Mouse (Mus musculus) liver, embryonic 16.5 days (tissue): ENCODE data around the gene Ccl6. TPM values are rescaled to one million over a fixed set of nuclear protein-coding genes. Genes with fewer than 3 reads are reported as not detected.

ENCODE experiments used
- ATAC-seq: fragments of 200-750 bp; cut with Nextera tagmentation; 2 replicates; pipeline ENCODE4 v1.8.0; 2017; ENCODE audit warnings: low read depth, mild to moderate bottlenecking, moderate number of reproducible peaks, moderate library complexity
- H3K27ac ChIP-seq: fragments of 300-500 bp; sonication (generic); 2 replicates; pipeline ENCODE4 v1.5.1; 2014; ENCODE audit warnings: mild to moderate bottlenecking, low read length
- H3K27me3 ChIP-seq: fragments of 300-500 bp; sonication (generic); 2 replicates; pipeline ENCODE4 v1.6.1; 2014; ENCODE audit warnings: low read depth, low read length, mixed read lengths; ENCODE audit not compliant: control insufficient read depth, insufficient read depth
- H3K36me3 ChIP-seq: fragments of 300-500 bp; sonication (generic); 2 replicates; pipeline ENCODE4 v1.6.1; 2014; ENCODE audit warnings: mild to moderate bottlenecking; ENCODE audit not compliant: control insufficient read depth, insufficient read depth
- H3K4me1 ChIP-seq: fragments of 300-500 bp; sonication (generic); 2 replicates; pipeline ENCODE4 v1.6.1; 2014; ENCODE audit warnings: low read depth, low read length, mixed read lengths; ENCODE audit not compliant: control insufficient read depth
- H3K4me2 ChIP-seq: fragments of 300-500 bp; sonication (generic); 2 replicates; pipeline ENCODE4 v1.6.1; 2014; ENCODE audit warnings: low read depth, low read length, mixed read lengths
- H3K4me3 ChIP-seq: fragments of 300-500 bp; sonication (generic); 2 replicates; pipeline ENCODE4 v1.5.1; 2014; ENCODE audit warnings: low read depth, mild to moderate bottlenecking, low read length
- H3K9ac ChIP-seq: fragments of 300-500 bp; sonication (generic); 2 replicates; pipeline ENCODE4 v1.6.1; 2014; ENCODE audit warnings: low read depth, low read length
- H3K9me3 ChIP-seq: fragments of 300-500 bp; sonication (generic); replicated peaks from 2 replicates; pipeline ENCODE4 v1.6.1; 2016; ENCODE audit warnings: low read length; ENCODE audit not compliant: control insufficient read depth
- WGBS: fragments of 180-500 bp; shearing (Covaris S2); extraction: QIAGEN DNeasy Blood & Tissue Kit; methylation state at CpG from one replicate; pipeline ENCODE4 v1.1.7; 2014; ENCODE audit not compliant: insufficient replicate concordance; 5-methylcytosine and 5-hydroxymethylcytosine counted together
- polyA plus RNA-seq: library from polyadenylated mRNA; unstranded; fragments of >200 nt; fragmentation: Nextera tagmentation; extraction: Ambion mirVana; gene quantifications from 2 replicates; pipeline ENCODE4 v1.2.1, GENCODE M21; 2015

Ccl6 gene
- polyA plus RNA-seq, 1 experiment from 2014 or later: 16.3 TPM

DNA sequence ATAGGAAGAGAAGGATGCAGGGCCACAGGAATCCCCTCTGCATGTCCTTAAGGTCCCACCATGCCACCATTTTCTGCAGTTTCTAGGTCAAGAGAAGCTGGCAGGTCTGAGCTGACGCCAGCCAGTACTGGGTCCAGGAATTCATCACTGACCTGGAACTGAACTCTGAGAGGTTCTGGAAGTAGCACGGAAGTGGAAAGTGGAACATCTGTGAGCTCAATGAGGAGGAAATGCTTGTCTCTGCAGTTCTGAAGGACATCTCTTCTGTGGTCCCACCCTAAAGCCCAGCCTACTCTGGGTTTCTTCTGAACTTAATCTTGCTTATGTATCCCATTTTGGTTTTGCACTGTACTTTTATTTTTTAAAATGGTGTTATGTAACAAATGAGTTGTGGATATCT is 38.2 kb upstream of the Ccl6 start:
- no peaks in the 10 kb centered on the region for H3K4me1 ChIP-seq
- no peak for ATAC-seq
- H3K36me3 ChIP-seq: no peaks in the 10 kb centered on the region
- no peaks in the 10 kb centered on the region for H3K27me3 ChIP-seq
- H3K9ac ChIP-seq: no peak overlapping the region
- H3K4me3 ChIP-seq: no peak overlapping the region
- H3K9me3 ChIP-seq: no peaks in the 10 kb centered on the region
- 51% methylated on average over 2 of the region's 2 CpGs for WGBS
- H3K27ac ChIP-seq: no peak overlapping the region
- no peak overlapping the region for H3K4me2 ChIP-seq

- Histone ChIP-seq H3K9me3 (no peaks in the 10 kb centered on the region), H3K4me1 (no peaks in the 10 kb centered on the region), H3K36me3 (no peaks in the 10 kb centered on the region), H3K27ac (no peak overlapping the region), H3K9ac (no peak overlapping the region), H3K27me3 (no peaks in the 10 kb centered on the region), H3K4me2 (no peak overlapping the region), H3K4me3 (no peak overlapping the region)
- WGBS: 58% methylated on average over 1 of the region's 1 CpGs
- ATAC-seq: no peak
Measured at GRCm38 (mm10) chr11:83630630-83631029, 37.7 kb upstream of the Ccl6 start.

- H3K9ac ChIP-seq: no peak overlapping the region
- no peaks in the 10 kb centered on the region for H3K27me3 ChIP-seq
- 56% methylated on average over 9 of the region's 9 CpGs for WGBS
- H3K4me3 ChIP-seq: no peak overlapping the region
- no peaks in the 10 kb centered on the region for H3K36me3 ChIP-seq
- no peaks in the 10 kb centered on the region for H3K4me1 ChIP-seq
- H3K4me2 ChIP-seq: no peak overlapping the region
- H3K9me3 ChIP-seq: no peaks in the 10 kb centered on the region
- H3K27ac ChIP-seq: no peak overlapping the region
- no peak for ATAC-seq
Measured at GRCm38 (mm10) chr11:83628808-83629207, 35.9 kb upstream of the Ccl6 start.

DNA sequence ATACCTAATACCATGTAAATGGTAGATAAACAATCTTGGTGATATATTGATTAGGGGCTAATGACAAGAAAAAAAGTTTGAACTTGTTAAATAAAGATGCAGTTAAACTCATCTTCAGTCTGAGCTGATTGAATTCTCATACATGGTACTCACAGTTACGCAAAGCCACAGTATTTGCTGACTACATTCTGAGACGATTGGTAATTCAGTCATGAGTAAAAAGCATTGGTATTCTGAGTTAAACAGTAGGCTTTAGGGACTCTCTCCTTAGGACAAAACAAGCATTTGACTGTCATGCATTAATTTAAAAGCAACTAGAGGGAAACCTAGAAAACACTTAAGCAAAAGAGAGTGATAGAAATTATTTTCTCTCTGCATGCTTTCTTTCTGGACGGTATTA is 30.7 kb upstream of the Ccl6 start:
- 67% methylated on average over 3 of the region's 3 CpGs for WGBS
- H3K27me3 ChIP-seq: no peaks in the 10 kb centered on the region
- no peak overlapping the region for H3K4me3 ChIP-seq
- no peaks in the 10 kb centered on the region for H3K9me3 ChIP-seq
- ATAC-seq: no peak
- no peak overlapping the region for H3K9ac ChIP-seq
- H3K4me1 ChIP-seq: no peaks in the 10 kb centered on the region
- no peak overlapping the region for H3K4me2 ChIP-seq
- no peak overlapping the region for H3K27ac ChIP-seq
- H3K36me3 ChIP-seq: no peaks in the 10 kb centered on the region

GRCm38 (mm10) chr11:83619037-83619436 is 26.1 kb upstream of the Ccl6 start:
- no peak overlapping the region for H3K27ac ChIP-seq
- no peaks in the 10 kb centered on the region for H3K9me3 ChIP-seq
- no peak for ATAC-seq
- 37% methylated on average over 1 of the region's 1 CpGs for WGBS
- no peaks in the 10 kb centered on the region for H3K4me1 ChIP-seq
- no peak overlapping the region for H3K4me2 ChIP-seq
- H3K27me3 ChIP-seq: no peaks in the 10 kb centered on the region
- H3K9ac ChIP-seq: no peak overlapping the region
- no peak overlapping the region for H3K4me3 ChIP-seq
- no peaks in the 10 kb centered on the region for H3K36me3 ChIP-seq

DNA sequence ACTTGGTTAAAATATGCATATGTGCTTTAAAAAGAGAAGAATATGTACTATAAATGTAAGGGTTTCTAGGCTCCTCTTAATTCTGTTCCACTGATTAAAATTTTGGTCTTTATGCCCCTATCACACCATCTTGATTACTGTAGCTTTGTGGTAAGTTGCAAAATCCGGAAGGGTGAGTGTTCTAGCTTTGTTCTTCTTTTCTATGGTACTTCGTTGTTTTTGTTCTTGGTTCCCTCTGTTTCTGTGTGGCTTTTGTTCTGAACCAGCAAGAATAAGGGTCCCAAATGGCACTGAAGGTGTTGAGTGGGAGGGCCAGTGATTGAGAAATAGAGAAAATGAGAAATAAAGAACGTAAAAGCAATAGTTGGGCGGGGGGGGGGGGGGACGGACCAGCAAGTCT is 25.4 kb upstream of the Ccl6 start:
- H3K27ac ChIP-seq: no peak overlapping the region
- H3K4me2 ChIP-seq: no peak overlapping the region
- no peaks in the 10 kb centered on the region for H3K4me1 ChIP-seq
- no peaks in the 10 kb centered on the region for H3K9me3 ChIP-seq
- no peaks in the 10 kb centered on the region for H3K27me3 ChIP-seq
- H3K9ac ChIP-seq: no peak overlapping the region
- ATAC-seq: no peak
- H3K36me3 ChIP-seq: no peaks in the 10 kb centered on the region
- H3K4me3 ChIP-seq: no peak overlapping the region
- WGBS: 45% methylated on average over 5 of the region's 5 CpGs

GRCm38 (mm10) chr11:83616586-83616985 is 23.7 kb upstream of the Ccl6 start:
- H3K36me3 ChIP-seq: no peaks in the 10 kb centered on the region
- no peak overlapping the region for H3K9ac ChIP-seq
- no peak overlapping the region for H3K4me2 ChIP-seq
- no peaks in the 10 kb centered on the region for H3K27me3 ChIP-seq
- no peak overlapping the region for H3K4me3 ChIP-seq
- 55% methylated on average over 1 of the region's 1 CpGs for WGBS
- H3K4me1 ChIP-seq: no peaks in the 10 kb centered on the region
- ATAC-seq: no peak
- no peak overlapping the region for H3K27ac ChIP-seq
- no peaks in the 10 kb centered on the region for H3K9me3 ChIP-seq

GRCm38 (mm10) chr11:83610900-83611299 is 18.0 kb upstream of the Ccl6 start:
- Histone ChIP-seq H3K4me2 (no peak overlapping the region), H3K4me3 (no peak overlapping the region), H3K9ac (no peak overlapping the region), H3K9me3 (no peaks in the 10 kb centered on the region), H3K36me3 (no peaks in the 10 kb centered on the region), H3K4me1 (no peaks in the 10 kb centered on the region), H3K27ac (no peak overlapping the region), H3K27me3 (no peaks in the 10 kb centered on the region)
- ATAC-seq: no peak
- 45% methylated on average over 2 of the region's 2 CpGs for WGBS

DNA sequence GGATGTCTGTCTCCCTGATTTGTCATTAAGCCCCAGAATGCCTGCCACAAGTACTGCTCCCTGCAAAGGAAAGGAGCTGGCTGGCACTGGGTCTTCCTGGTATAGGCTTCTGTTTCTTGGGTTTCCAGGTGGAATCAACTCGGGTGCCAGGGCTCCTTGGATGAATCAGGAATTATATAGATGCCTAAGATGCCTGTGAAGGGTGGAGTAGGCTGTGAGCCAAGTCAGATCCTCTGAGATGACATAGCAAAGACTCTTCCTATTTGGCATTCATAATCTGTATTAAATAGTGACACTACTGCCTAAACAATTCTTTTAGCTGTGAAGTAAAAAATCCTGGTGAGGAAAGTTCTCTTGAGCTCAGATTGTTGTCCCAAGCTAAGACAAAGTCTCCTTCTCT is 13.5 kb upstream of the Ccl6 start:
- no peaks in the 10 kb centered on the region for H3K27me3 ChIP-seq
- no peak overlapping the region for H3K4me2 ChIP-seq
- H3K9ac ChIP-seq: no peak overlapping the region
- 10% methylated on average over 1 of the region's 1 CpGs for WGBS
- no peak overlapping the region for H3K27ac ChIP-seq
- no peak overlapping the region for H3K4me3 ChIP-seq
- H3K9me3 ChIP-seq: no peaks in the 10 kb centered on the region
- no peak for ATAC-seq
- H3K36me3 ChIP-seq: no peaks in the 10 kb centered on the region
- no peaks in the 10 kb centered on the region for H3K4me1 ChIP-seq

DNA sequence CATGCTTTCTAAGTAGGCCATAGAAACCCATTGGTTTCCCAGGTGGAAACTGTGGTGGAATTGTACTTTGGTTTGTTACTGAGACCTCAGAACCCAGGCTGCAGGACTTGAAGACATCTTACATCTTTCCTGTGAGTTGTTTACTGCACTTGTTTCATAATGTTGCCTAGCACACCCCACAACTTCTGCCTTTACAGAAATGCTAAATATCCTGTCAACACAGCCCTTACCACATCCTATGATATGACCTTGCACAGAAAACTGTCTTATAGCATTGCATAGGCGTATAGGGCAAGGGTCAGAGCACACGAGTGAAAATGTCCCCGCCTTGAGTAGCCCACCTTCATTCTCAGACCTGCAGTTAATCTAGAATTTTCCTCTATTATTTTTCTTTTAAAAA is 12.6 kb upstream of the Ccl6 start:
- Histone ChIP-seq H3K9ac (no peak overlapping the region), H3K9me3 (no peaks in the 10 kb centered on the region), H3K4me1 (no peaks in the 10 kb centered on the region), H3K36me3 (no peaks in the 10 kb centered on the region), H3K27me3 (no peaks in the 10 kb centered on the region), H3K27ac (no peak overlapping the region), H3K4me3 (no peak overlapping the region), H3K4me2 (no peak overlapping the region)
- ATAC-seq: no peak
- 48% methylated on average over 3 of the region's 3 CpGs for WGBS
